Mouse (Mus musculus) kidney, embryonic 14.5 days (tissue): ENCODE data around the gene Thnsl1. TPM values are rescaled to one million over a fixed set of nuclear protein-coding genes. Genes with fewer than 3 reads are reported as not detected.
"Not testable (repeated sequence)": the region's sequence is repeated elsewhere in the genome, so short reads cannot be mapped to it uniquely, and the experiment has no call there.

Experiments
- ATAC-seq: fragments of 200-750 bp; cut with Nextera tagmentation; 2 replicates; pipeline ENCODE4 v1.8.0; 2017; ENCODE audit warnings: moderate number of reproducible peaks, mild to moderate bottlenecking, moderate TSS enrichment, moderate library complexity; ENCODE audit not compliant: low FRiP score, low TSS enrichment
- H3K27ac ChIP-seq: fragments of 300-500 bp; sonication (generic); 2 replicates; pipeline ENCODE4 v1.5.1; 2014; ENCODE audit warnings: low read depth, mild to moderate bottlenecking, low read length, moderate library complexity, mixed read lengths
- H3K27me3 ChIP-seq: fragments of 300-500 bp; sonication (generic); 2 replicates; pipeline ENCODE4 v1.6.1; 2014; ENCODE audit warnings: mild to moderate bottlenecking, low read length; ENCODE audit not compliant: control insufficient read depth, insufficient read depth
- H3K36me3 ChIP-seq: fragments of 300-500 bp; sonication (generic); 2 replicates; pipeline ENCODE4 v1.6.1; 2014; ENCODE audit warnings: low read length, mixed read lengths; ENCODE audit not compliant: control insufficient read depth, insufficient read depth
- H3K4me1 ChIP-seq: fragments of 300-500 bp; sonication (generic); 2 replicates; pipeline ENCODE4 v1.6.1; 2014; ENCODE audit warnings: low read length, mixed read lengths; ENCODE audit not compliant: control insufficient read depth, insufficient read depth
- H3K4me2 ChIP-seq: fragments of 300-500 bp; sonication (generic); replicated peaks from 2 replicates; pipeline ENCODE4 v1.6.1; 2014; ENCODE audit warnings: low read depth, mild to moderate bottlenecking, low read length
- H3K4me3 ChIP-seq: fragments of 300-500 bp; sonication (generic); 2 replicates; pipeline ENCODE4 v1.5.1; 2014; ENCODE audit warnings: mild to moderate bottlenecking, low read length
- H3K9ac ChIP-seq: fragments of 300-500 bp; sonication (generic); 2 replicates; pipeline ENCODE4 v1.6.1; 2014; ENCODE audit warnings: low read depth, mild to moderate bottlenecking, low read length, moderate library complexity
- H3K9me3 ChIP-seq: fragments of 300-500 bp; sonication (generic); 2 replicates; pipeline ENCODE4 v1.6.1; 2016; ENCODE audit warnings: low read length; ENCODE audit not compliant: control insufficient read depth
- WGBS: fragments of 180-500 bp; shearing (Covaris S2); extraction: QIAGEN DNeasy Blood & Tissue Kit; methylation state at CpG from one replicate; pipeline ENCODE4 v1.1.7; 2014; 5-methylcytosine and 5-hydroxymethylcytosine counted together
- polyA plus RNA-seq: library from polyadenylated mRNA; unstranded; fragments of >200 nt; fragmentation: Nextera tagmentation; extraction: Ambion mirVana; gene quantifications from 2 replicates; pipeline ENCODE4 v1.2.1, GENCODE M21; 2014

Thnsl1 gene
- polyA plus RNA-seq, 1 experiment from 2014 or later, result 8.8 TPM

DNA sequence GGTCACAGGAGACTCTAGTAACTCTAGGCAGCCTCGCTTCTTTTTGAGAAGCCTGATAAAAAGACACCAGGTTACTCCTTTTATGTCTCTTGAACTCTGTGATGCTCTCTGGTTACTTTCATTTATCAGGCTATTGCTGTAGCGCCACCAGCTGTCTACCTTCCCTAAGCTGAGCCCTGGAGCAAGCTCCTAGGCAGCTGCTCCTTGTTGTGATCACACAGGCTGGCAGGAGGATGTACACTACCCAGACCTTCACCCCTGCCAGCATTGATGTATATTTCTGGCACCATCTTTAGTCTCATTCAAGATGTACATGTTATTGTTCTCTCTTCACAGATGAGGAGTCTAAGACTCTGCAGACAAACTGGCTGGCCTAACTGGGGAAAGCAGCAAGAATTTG lies 24.8 kb downstream of the Thnsl1 start:
- Histone ChIP-seq H3K9me3 (no peaks in the 10 kb centered on the region), H3K4me1 (no peaks in the 10 kb centered on the region), H3K36me3 (no peaks in the 10 kb centered on the region), H3K4me3 (no peak overlapping the region), H3K27me3 (no peaks in the 10 kb centered on the region), H3K27ac (no peak overlapping the region), H3K4me2 (no peak overlapping the region), H3K9ac (no peak overlapping the region)
- 82% methylated on average over 2 of the region's 2 CpGs for whole genome bisulfite sequencing
- ATAC-seq, result no peak

DNA sequence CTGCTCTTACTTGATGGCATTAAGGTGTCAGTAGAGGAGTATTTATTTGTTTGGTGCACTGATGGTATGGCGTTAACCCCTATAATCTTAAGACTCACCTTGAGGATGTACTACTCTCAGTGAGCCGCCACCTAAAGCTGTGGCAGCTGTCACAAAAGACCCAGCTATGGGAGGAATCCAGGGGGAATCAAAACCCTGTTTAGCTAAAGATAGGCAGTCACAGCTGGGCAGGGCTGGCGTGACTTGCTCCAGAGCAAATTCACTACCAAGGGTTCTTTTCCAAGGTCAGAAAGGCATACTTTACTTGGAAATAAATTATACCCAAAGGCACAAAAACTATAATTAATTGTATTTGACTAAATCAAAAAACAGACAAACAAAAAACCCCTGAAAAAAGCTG lies 25.6 kb downstream of the Thnsl1 start:
- WGBS, result 74% methylated on average over 3 of the region's 3 CpGs
- Histone ChIP-seq H3K36me3 (no peaks in the 10 kb centered on the region), H3K9me3 (no peaks in the 10 kb centered on the region), H3K4me1 (no peaks in the 10 kb centered on the region), H3K27me3 (no peaks in the 10 kb centered on the region), H3K27ac (no peak overlapping the region), H3K4me3 (no peak overlapping the region), H3K4me2 (no peak overlapping the region), H3K9ac (no peak overlapping the region)
- ATAC-seq, result no peak

DNA sequence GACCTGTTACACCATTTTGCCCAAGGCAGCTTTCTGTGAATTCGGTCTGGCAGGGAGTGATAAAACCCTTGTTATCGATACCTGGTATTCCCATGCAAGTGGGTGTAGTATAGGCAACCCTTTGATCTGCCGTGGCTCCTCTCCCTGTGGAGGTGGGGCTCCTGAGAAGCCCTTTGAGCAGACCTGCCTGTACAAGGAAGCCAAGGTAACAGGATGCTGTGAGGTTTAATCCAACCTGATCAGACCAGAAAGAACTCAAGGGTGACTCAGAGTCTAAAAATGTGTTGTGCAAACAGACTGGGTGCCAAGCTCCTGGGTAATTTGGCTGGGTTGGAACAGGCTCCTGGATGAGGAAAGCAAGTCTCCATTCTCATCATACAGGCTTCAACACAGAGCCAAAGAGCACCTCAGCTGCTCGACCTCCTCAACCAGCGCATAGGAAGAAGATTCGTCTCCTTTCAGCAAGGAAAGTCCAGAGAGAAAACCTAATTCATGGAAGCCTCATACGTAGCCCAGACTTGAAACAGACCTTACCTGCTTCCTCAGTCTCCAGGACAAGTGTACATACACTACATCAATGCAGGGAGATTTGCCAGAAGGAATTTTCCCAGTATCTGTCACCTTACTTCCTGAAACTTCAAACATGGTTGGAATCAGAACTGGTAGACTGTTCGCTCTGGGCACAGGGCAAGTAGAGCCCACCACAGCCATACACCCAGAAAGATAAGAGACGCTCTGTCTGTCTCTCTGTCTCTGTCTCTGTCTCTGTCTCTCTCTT lies 29.5 kb downstream of the Thnsl1 start:
- Histone ChIP-seq H3K9me3 (no peaks in the 10 kb centered on the region), H3K36me3 (no peaks in the 10 kb centered on the region), H3K9ac (no peak overlapping the region), H3K4me3 (no peak overlapping the region), H3K27ac (no peak overlapping the region), H3K4me2 (no peak overlapping the region), H3K27me3 (no peaks in the 10 kb centered on the region), H3K4me1 (no peaks in the 10 kb centered on the region)
- ATAC-seq, result 0 out of 2 replicates have a peak, but pooled peaks have one; percentile 46
- 72% methylated on average over 9 of the region's 9 CpGs for WGBS

DNA sequence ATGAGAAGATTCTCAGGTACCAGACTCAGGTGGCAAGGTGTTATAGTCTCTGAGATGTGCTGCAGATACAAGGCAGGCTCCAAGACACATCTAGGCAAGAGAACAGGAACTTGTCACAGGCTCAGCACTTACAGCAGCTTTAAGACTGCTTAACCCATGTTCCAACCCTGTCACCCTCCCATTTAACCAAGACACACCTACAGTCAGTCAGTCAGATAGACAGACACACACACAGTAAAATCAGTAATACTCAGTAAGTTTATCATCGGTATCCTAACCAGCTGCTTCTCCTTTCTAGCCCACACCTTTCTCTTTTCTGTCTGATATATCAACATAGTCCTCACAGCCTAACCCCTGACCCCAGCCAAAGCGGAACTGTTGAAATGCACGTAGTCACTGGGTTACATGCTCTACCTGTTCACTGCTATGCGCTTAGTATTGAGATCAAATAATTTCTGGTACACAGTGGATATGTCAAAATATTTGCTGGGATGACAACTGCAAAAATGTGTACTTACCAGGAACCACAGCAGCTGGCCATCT lies 30.4 kb downstream of the Thnsl1 start:
- ATAC-seq, result no peak
- WGBS, result 88% methylated on average over 4 of the region's 4 CpGs
- Histone ChIP-seq H3K27me3 (no peaks in the 10 kb centered on the region), H3K36me3 (no peaks in the 10 kb centered on the region), H3K4me1 (no peaks in the 10 kb centered on the region), H3K9ac (no peak overlapping the region), H3K27ac (no peak overlapping the region), H3K9me3 (no peaks in the 10 kb centered on the region), H3K4me3 (no peak overlapping the region), H3K4me2 (no peak overlapping the region)

DNA sequence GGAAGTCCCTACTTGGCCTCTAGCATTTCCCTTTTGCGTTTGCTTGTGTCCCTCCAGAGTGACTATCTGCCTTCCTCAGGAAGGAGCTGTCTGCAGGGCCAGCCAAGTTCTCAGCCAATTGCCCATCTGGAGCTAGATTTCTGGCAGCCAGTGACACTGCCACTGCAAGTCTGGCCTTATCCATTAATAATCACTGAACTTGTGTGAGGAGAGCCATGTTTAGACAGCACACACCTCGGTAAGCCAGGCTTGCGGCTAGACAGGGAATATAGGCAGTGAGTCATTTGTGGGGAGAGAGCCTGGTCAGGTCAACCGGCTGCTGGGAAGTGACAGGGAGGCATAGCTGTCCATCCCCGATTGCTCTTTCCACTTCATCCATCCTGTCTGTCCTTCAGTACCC lies 31.3 kb downstream of the Thnsl1 start:
- 45% methylated on average over 5 of the region's 5 CpGs for WGBS
- H3K4me3 ChIP-seq, result no peak overlapping the region
- H3K36me3 ChIP-seq, result no peaks in the 10 kb centered on the region
- H3K27me3 ChIP-seq, result no peaks in the 10 kb centered on the region
- no peak for ATAC-seq
- no peak overlapping the region for H3K9ac ChIP-seq
- no peak overlapping the region for H3K27ac ChIP-seq
- H3K4me1 ChIP-seq, result no peaks in the 10 kb centered on the region
- no peaks in the 10 kb centered on the region for H3K9me3 ChIP-seq
- H3K4me2 ChIP-seq, result no peak overlapping the region

DNA sequence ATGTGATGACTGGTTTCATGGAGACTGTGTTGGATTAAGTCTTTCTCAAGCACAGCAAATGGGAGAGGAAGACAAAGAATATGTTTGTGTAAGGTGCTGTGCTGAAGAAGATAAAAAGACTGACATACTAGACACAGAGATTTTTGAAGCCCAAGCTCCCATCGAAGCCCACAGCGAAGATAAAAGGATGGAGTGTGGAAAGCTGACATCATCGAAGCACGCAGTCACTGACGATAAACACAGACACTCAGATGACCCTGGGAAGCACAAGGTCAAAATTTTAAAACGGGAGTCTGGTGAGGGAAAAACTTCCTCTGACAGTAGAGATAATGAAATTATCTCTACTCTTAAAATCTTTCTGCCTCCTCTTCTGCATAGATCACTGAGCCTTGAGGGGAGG lies 38.6 kb downstream of the Thnsl1 start:
- H3K27ac ChIP-seq, H3K9me3 ChIP-seq, H3K4me2 ChIP-seq, H3K36me3 ChIP-seq, H3K9ac ChIP-seq, H3K4me3 ChIP-seq, H3K4me1 ChIP-seq, ATAC-seq, H3K27me3 ChIP-seq: not testable (repeated sequence)
- 50% methylated on average over 3 of the region's 6 CpGs for WGBS

DNA sequence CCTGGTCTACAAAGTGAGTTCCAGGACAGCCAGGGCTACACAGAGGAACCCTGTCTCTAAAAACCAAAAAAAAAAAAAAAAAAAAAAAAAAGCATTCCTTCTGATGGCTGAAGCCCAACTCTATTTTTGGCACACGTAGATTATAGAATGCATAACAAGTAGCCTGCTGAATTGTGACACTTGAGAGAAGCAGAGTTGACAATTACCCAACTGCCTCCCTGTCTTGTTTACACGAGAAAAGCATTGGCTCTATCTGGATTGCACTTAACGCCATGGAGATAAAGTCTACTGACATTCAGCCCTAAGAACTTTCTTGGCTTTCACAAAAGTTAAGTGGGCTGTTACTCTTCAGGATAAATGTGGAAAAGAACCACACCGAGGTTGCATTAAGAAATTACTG lies 39.5 kb downstream of the Thnsl1 start:
- no peaks in the 10 kb centered on the region for H3K4me1 ChIP-seq
- H3K27me3 ChIP-seq, result no peaks in the 10 kb centered on the region
- WGBS, result 85% methylated on average over 4 of the region's 4 CpGs
- no peak for ATAC-seq
- no peak overlapping the region for H3K27ac ChIP-seq
- no peak overlapping the region for H3K4me3 ChIP-seq
- H3K9ac ChIP-seq, result no peak overlapping the region
- H3K9me3 ChIP-seq, result no peaks in the 10 kb centered on the region
- no peak overlapping the region for H3K4me2 ChIP-seq
- no peaks in the 10 kb centered on the region for H3K36me3 ChIP-seq

DNA sequence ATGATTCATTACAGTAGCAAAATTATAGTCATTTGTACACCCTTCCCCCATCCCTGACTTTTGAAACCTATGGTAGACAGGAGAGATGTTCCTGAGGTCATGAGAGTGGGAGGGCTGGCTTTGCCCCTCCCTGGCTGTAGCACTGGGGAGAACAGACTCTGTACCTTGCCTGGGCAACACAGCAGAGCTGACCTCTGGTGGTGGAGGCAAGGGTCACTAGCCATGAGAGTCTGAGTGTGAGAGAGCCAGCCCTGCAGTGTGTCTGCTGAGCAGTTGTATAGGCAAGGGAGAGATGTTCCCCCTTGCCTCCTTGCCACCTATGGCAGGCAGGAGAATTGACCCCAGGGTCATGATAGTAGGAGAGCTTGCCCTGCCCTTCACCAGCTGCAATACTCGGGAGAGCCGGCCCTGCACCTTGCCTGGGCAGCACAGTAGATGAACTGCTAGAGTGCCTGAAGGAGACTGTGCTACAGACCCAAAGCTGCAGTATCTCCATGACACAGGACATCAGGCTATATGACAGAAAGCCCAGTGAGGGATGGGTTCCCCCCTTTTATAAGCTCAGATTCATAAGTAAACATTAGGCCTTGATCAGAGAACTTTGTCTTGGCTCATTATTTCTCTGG lies 40.1 kb downstream of the Thnsl1 start:
- Histone ChIP-seq H3K9ac (no peak overlapping the region), H3K4me1 (no peaks in the 10 kb centered on the region), H3K4me2 (no peak overlapping the region), H3K27me3 (no peaks in the 10 kb centered on the region), H3K9me3 (no peaks in the 10 kb centered on the region), H3K4me3 (no peak overlapping the region), H3K36me3 (no peaks in the 10 kb centered on the region), H3K27ac (no peak overlapping the region)
- ATAC-seq, result no peak
- 68% methylated on average over 2 of the region's 2 CpGs for WGBS

DNA sequence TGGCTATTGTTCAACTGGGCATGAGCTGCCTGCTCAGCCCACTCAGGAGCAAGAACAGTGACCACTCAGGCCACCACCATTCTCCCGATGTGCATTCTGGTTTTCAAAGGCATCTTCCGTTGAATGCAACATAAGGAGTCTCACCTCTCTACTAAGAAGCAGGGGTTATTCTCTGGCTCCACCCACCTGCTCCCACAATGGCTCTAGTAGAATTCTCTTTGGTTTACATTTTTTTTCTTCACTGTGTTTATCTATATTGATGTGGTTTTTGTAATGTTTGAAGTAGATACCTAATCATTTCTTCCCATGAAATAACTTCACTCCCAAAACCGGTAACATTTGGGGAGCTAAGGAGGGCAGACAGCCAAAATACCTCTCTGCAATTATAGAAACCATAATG lies 48.1 kb downstream of the Thnsl1 start:
- no peak overlapping the region for H3K9ac ChIP-seq
- WGBS, result 82% methylated on average over 3 of the region's 3 CpGs
- H3K9me3 ChIP-seq, result no peaks in the 10 kb centered on the region
- no peak overlapping the region for H3K27ac ChIP-seq
- H3K27me3 ChIP-seq, result no peaks in the 10 kb centered on the region
- no peak overlapping the region for H3K4me3 ChIP-seq
- no peaks in the 10 kb centered on the region for H3K36me3 ChIP-seq
- no peak overlapping the region for H3K4me2 ChIP-seq
- no peaks in the 10 kb centered on the region for H3K4me1 ChIP-seq
- ATAC-seq, result no peak
